Mouse (Mus musculus) forebrain, embryonic 15.5 days (tissue): Measurements from ENCODE around the gene Slc38a9. TPM values are rescaled to one million over a fixed set of nuclear protein-coding genes. Genes with fewer than 3 reads are reported as not detected.

Experiments
- ATAC-seq: fragments of 200-750 bp; cut with Nextera tagmentation; replicated peaks from 2 replicates; pipeline ENCODE4 v1.8.0; 2017; ENCODE audit warnings: mild to moderate bottlenecking, moderate TSS enrichment, moderate library complexity
- H3K27ac ChIP-seq: fragments of 300-500 bp; sonication (generic); replicated peaks from 2 replicates; pipeline ENCODE4 v1.5.1; 2015; ENCODE audit warnings: mild to moderate bottlenecking, inconsistent platforms
- H3K27me3 ChIP-seq: fragments of 300-500 bp; sonication (generic); 2 replicates; pipeline ENCODE4 v1.6.1; 2015; ENCODE audit warnings: inconsistent platforms
- H3K36me3 ChIP-seq: fragments of 300-500 bp; sonication (generic); 2 replicates; pipeline ENCODE4 v1.6.1; 2015; ENCODE audit warnings: mild to moderate bottlenecking, inconsistent platforms
- H3K4me1 ChIP-seq: fragments of 300-500 bp; sonication (generic); 2 replicates; pipeline ENCODE4 v1.6.1; 2015; ENCODE audit warnings: inconsistent platforms
- H3K4me2 ChIP-seq: fragments of 300-500 bp; sonication (generic); replicated peaks from 2 replicates; pipeline ENCODE4 v1.6.1; 2015; ENCODE audit warnings: mild to moderate bottlenecking, inconsistent platforms
- H3K4me3 ChIP-seq: fragments of 300-500 bp; sonication (generic); 2 replicates; pipeline ENCODE4 v1.5.1; 2015; ENCODE audit warnings: mild to moderate bottlenecking, inconsistent platforms
- H3K9ac ChIP-seq: fragments of 300-500 bp; sonication (generic); replicated peaks from 2 replicates; pipeline ENCODE4 v1.6.1; 2015; ENCODE audit warnings: mild to moderate bottlenecking, inconsistent platforms
- H3K9me3 ChIP-seq: fragments of 300-500 bp; sonication (generic); 2 replicates; pipeline ENCODE4 v1.6.1; 2016; ENCODE audit warnings: inconsistent platforms
- WGBS: fragments of 180-500 bp; shearing (Covaris S2); methylation state at CpG from one replicate; pipeline ENCODE4 v1.1.7; 2015; ENCODE audit warnings: mixed read lengths; 5-methylcytosine and 5-hydroxymethylcytosine counted together
- polyA plus RNA-seq: library from polyadenylated mRNA; unstranded; fragments of >200 nt; fragmentation: Nextera tagmentation; extraction: Ambion mirVana; gene quantifications from 2 replicates; pipeline ENCODE4 v1.2.1, GENCODE M21; 2015

Gene Slc38a9
- polyA plus RNA-seq, 1 experiment from 2014 or later, result 28.0 TPM

DNA sequence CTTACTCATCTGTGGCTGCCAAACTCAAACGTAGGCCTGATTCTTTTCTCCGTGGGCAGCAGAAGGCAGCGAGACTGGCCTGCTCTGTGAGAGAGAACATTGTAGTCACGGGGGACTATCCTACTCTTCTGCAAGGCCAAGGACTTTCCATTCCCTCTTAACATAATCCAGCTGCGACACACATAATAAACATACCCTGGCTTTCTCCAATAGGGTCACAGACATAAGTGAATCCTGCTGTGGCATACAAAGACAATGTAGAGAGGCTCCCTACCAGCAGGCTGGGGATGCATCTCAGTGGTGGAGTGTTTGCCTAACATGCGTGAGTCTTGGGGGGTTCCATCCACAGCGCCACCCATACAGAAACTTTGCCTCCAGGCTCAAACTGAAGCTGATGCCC, 124.8 kb downstream of the Slc38a9 start:
- H3K36me3 ChIP-seq, result no peaks in the 10 kb centered on the region
- no peak overlapping the region for H3K27ac ChIP-seq
- H3K4me3 ChIP-seq, result no peak overlapping the region
- no peaks in the 10 kb centered on the region for H3K9me3 ChIP-seq
- H3K27me3 ChIP-seq, result no peaks in the 10 kb centered on the region
- no peak overlapping the region for H3K4me2 ChIP-seq
- H3K4me1 ChIP-seq, result no peaks in the 10 kb centered on the region
- WGBS, result 81% methylated on average over 7 of the region's 7 CpGs
- H3K9ac ChIP-seq, result no peak overlapping the region
- no peak for ATAC-seq

DNA sequence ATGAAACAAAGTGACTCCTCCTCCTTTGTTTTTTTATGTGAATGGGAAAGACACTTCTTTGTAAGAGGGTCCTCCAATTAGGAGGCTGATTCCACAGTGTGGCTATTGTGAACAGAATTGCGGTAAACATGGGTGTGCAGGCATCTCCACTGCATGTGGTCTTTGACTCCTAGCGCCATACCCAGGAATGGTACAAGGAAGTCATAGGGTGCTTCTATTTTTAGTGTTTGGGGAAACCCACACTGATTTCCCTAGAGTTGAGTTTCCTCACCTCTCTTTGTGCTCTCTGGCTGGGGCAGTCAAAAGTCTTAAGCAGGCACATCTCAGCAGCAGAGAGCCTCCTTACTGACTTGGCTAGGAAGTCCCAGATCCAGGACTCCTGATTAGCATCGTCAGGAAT, 125.6 kb downstream of the Slc38a9 start:
- 38% methylated on average over 3 of the region's 3 CpGs for WGBS
- Histone ChIP-seq H3K9me3 (no peaks in the 10 kb centered on the region), H3K27me3 (no peaks in the 10 kb centered on the region), H3K4me2 (no peak overlapping the region), H3K9ac (no peak overlapping the region), H3K4me3 (no peak overlapping the region), H3K4me1 (no peaks in the 10 kb centered on the region), H3K36me3 (no peaks in the 10 kb centered on the region), H3K27ac (no peak overlapping the region)
- ATAC-seq, result no peak

DNA sequence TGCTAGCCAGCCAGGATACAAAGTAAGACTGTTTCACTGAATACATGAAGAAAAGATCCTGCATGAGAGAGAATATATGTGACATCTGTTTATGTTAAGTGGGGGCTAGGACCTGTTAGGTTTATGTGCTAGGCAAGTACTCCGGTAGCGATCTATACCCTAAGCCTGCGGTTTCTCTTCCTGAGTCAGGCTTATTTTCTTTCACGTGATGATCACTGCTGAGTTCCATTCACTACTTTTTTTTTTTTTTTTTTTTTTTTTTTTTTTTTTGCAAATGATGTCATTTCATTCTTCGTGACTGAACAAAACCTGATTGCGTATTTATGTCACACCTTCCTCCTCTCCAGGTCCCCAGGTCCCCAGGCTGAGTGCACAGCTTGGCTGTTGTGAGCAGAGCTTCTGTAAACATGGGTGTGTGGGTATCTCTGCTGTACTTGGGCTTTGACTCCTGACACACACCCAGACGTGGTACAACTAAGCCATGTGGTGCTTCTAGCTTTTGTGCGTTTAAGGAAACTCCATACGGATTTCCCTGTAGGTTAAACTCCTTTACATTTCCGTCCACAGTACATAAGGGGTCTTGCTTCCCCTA, 126.5 kb downstream of the Slc38a9 start:
- H3K4me3 ChIP-seq, result no peak overlapping the region
- ATAC-seq, result no peak
- H3K36me3 ChIP-seq, result no peaks in the 10 kb centered on the region
- WGBS, result 76% methylated on average over 10 of the region's 10 CpGs
- no peak overlapping the region for H3K4me2 ChIP-seq
- H3K27ac ChIP-seq, result no peak overlapping the region
- H3K9ac ChIP-seq, result no peak overlapping the region
- H3K9me3 ChIP-seq, result no peaks in the 10 kb centered on the region
- no peaks in the 10 kb centered on the region for H3K27me3 ChIP-seq
- no peaks in the 10 kb centered on the region for H3K4me1 ChIP-seq

Other genes starting within 250 kb of the Slc38a9 start
- 11.3 and 15.1 TPM in 2 replicates for gene Il6st, start 196.7 kb upstream of the Slc38a9 start, polyA plus RNA-seq
- 0.19 and 0.28 TPM in 2 replicates for gene Il31ra, start 66.4 kb upstream of the Slc38a9 start, polyA plus RNA-seq
- gene Ddx4, start 8.3 kb upstream of the Slc38a9 start, polyA plus RNA-seq, result 0.60 and 0.61 TPM in 2 replicates
- 38.0 and 39.3 TPM in 2 replicates for gene Plpp1, start 140.0 kb downstream of the Slc38a9 start, polyA plus RNA-seq